Mouse (Mus musculus) G1E (cell line): ENCODE data around the gene Isg20. TPM values are rescaled to one million over a fixed set of nuclear protein-coding genes. Genes with fewer than 3 reads are reported as not detected.

Source experiments
- ATAC-seq: 2 replicates; pipeline ENCODE4 v1.8.0; 2016; ENCODE audit warnings: mild to moderate bottlenecking; ENCODE audit not compliant: insufficient number of reproducible peaks, poor library complexity, low FRiP score, severe bottlenecking; ENCODE audit errors: extremely low read depth
- DNase-seq: peaks from one replicate; pipeline ENCODE4 v3.0.0; 2012; ENCODE audit warnings: low spot score
- H3K27me3 ChIP-seq: 2 replicates; pipeline ENCODE4 v1.6.1; 2012; ENCODE audit warnings: mild to moderate bottlenecking, low read length, inconsistent platforms; ENCODE audit not compliant: insufficient read depth
- H3K36me3 ChIP-seq: replicated peaks from 2 replicates; pipeline ENCODE3; 2012; ENCODE audit warnings: mild to moderate bottlenecking, inconsistent platforms
- H3K4me1 ChIP-seq: 2 replicates; pipeline ENCODE4 v1.6.1; 2012; ENCODE audit warnings: low read depth, low read length, inconsistent platforms, mixed read lengths; ENCODE audit not compliant: insufficient read depth
- H3K4me3 ChIP-seq: 2 replicates; pipeline ENCODE4 v1.5.1; 2012; ENCODE audit warnings: low read depth, mild to moderate bottlenecking, inconsistent platforms, low read length, moderate library complexity, mixed read lengths
- H3K9me3 ChIP-seq: replicated peaks from 2 replicates; pipeline ENCODE4 v1.6.1; 2012; ENCODE audit warnings: inconsistent platforms
- CTCF ChIP-seq: IDR thresholded peaks from 2 replicates; pipeline ENCODE4 v1.5.1; 2012; ENCODE audit warnings: low read depth, low read length, inconsistent platforms, mixed read lengths
- GATA1 ChIP-seq: IDR thresholded peaks from 2 replicates; pipeline ENCODE4 v1.6.1; 2012; ENCODE audit warnings: borderline replicate concordance, low read length, inconsistent platforms, mixed read lengths
- GATA2 ChIP-seq: IDR thresholded peaks from 2 replicates; pipeline ENCODE4 v1.6.1; 2012; ENCODE audit warnings: low read depth, low read length, inconsistent platforms, borderline replicate concordance
- POLR2AphosphoS5 ChIP-seq: IDR thresholded peaks from 2 replicates; pipeline ENCODE4 v1.6.1; 2012; ENCODE audit warnings: low read depth, low read length, inconsistent platforms; ENCODE audit not compliant: insufficient replicate concordance
- TAL1 ChIP-seq: conservative IDR thresholded peaks from 2 replicates; pipeline ENCODE4 v1.6.1; 2012; ENCODE audit warnings: low read depth, low read length, inconsistent platforms, mixed read lengths
- polyA plus RNA-seq: library from polyadenylated mRNA; stranded (reverse); fragments of >175 nt; gene quantifications from 2 replicates; pipeline ENCODE4 v1.2.3, GENCODE M21; 2012
- total RNA-seq, 2 experiments: library from RNA; stranded (forward) in 1 of 2; stranded (reverse) in 1 of 2; fragments of 200-1000 nt in 1 of 2; fragments of >200 nt in 1 of 2; fragmentation: Nextera tagmentation in 1 of 2; gene quantifications; 2 replicates each; pipeline ENCODE4 v1.2.3; 2014 to 2017

The Isg20 gene
- total and polyA plus RNA-seq, 3 experiments: 0.59 to 42.7 (median 2.1) TPM

GRCm38 (mm10) chr7:78872831-78873230, 40.4 kb upstream of the Isg20 start:
- no peaks in the 10 kb centered on the region for H3K9me3 ChIP-seq
- DNase-seq: no peak
- no peak overlapping the region for H3K4me3 ChIP-seq
- 0 out of 2 replicates have a peak, but pooled peaks cover 2% of the 10 kb centered on the region for H3K4me1 ChIP-seq
- peaks cover 19% of the 10 kb centered on the region for H3K27me3 ChIP-seq
- no peak for TF ChIP-seq TAL1
- no peak for TF ChIP-seq GATA1
- TF ChIP-seq CTCF: no peak
- no peak for TF ChIP-seq POLR2AphosphoS5
- H3K36me3 ChIP-seq: no peaks in the 10 kb centered on the region
- no peak for ATAC-seq

GRCm38 (mm10) chr7:78881607-78882468, 31.4 kb upstream of the Isg20 start:
- Histone ChIP-seq H3K27me3 (peaks cover 71% of the 10 kb centered on the region), H3K4me1 (peaks cover 5% of the 10 kb centered on the region), H3K9me3 (no peaks in the 10 kb centered on the region), H3K36me3 (no peaks in the 10 kb centered on the region), H3K4me3 (peak overlapping the region; percentile 33; the same call in 1 of the 2 replicates)
- TF ChIP-seq POLR2AphosphoS5 (no peak), CTCF (no peak), GATA2 (no peak), GATA1 (no peak), TAL1 (no peak)
- DNase-seq (no peak), ATAC-seq (no peak)

- DNase-seq: no peak
- no peak for ATAC-seq
- TF ChIP-seq CTCF (no peak), GATA2 (no peak), GATA1 (no peak), TAL1 (no peak), POLR2AphosphoS5 (no peak)
Observed at GRCm38 (mm10) chr7:78882469-78882837, 30.8 kb upstream of the Isg20 start.

GRCm38 (mm10) chr7:78883016-78883725, 30.1 kb upstream of the Isg20 start:
- no peak overlapping the region for H3K4me3 ChIP-seq
- ATAC-seq: no peak

More at GRCm38 (mm10) chr7:78882469-78882837, 30.8 kb upstream of the Isg20 start:
- H3K36me3 ChIP-seq: no peaks in the 10 kb centered on the region
- peaks cover 5% of the 10 kb centered on the region for H3K4me1 ChIP-seq
- H3K9me3 ChIP-seq: no peaks in the 10 kb centered on the region
- H3K27me3 ChIP-seq: peaks cover 71% of the 10 kb centered on the region
- H3K4me3 ChIP-seq: peak overlapping the region; percentile 33; the same call in 1 of the 2 replicates

GRCm38 (mm10) chr7:78883726-78884060, 29.5 kb upstream of the Isg20 start:
- Histone ChIP-seq H3K9me3 (no peaks in the 10 kb centered on the region), H3K4me3 (no peak overlapping the region), H3K36me3 (no peaks in the 10 kb centered on the region), H3K4me1 (peaks cover 7% of the 10 kb centered on the region), H3K27me3 (peaks cover 78% of the 10 kb centered on the region)
- ATAC-seq (no peak), DNase-seq (no peak)
- TF ChIP-seq GATA1 (no peak), POLR2AphosphoS5 (no peak), CTCF (no peak), GATA2 (no peak), TAL1 (no peak)

More at GRCm38 (mm10) chr7:78883016-78883725, 30.1 kb upstream of the Isg20 start:
- Histone ChIP-seq H3K4me1 (peaks cover 5% of the 10 kb centered on the region), H3K9me3 (no peaks in the 10 kb centered on the region), H3K36me3 (no peaks in the 10 kb centered on the region), H3K27me3 (peaks cover 78% of the 10 kb centered on the region)
- TF ChIP-seq POLR2AphosphoS5: no peak
- no peak for TF ChIP-seq GATA2
- TF ChIP-seq CTCF: no peak
- no peak for TF ChIP-seq GATA1
- TF ChIP-seq TAL1: no peak
- no peak for DNase-seq

- H3K4me1 ChIP-seq: peaks cover 8% of the 10 kb centered on the region
- no peak overlapping the region for H3K4me3 ChIP-seq
- no peaks in the 10 kb centered on the region for H3K9me3 ChIP-seq
- H3K27me3 ChIP-seq: peaks cover 75% of the 10 kb centered on the region
- ATAC-seq (no peak), DNase-seq (no peak)
- H3K36me3 ChIP-seq: no peaks in the 10 kb centered on the region
- TF ChIP-seq POLR2AphosphoS5: no peak
- no peak for TF ChIP-seq GATA1
- TF ChIP-seq CTCF: no peak
- no peak for TF ChIP-seq GATA2
- TF ChIP-seq TAL1: no peak
Observed at GRCm38 (mm10) chr7:78884139-78884538, 29.1 kb upstream of the Isg20 start.
